Mouse (Mus musculus) heart, embryonic 15.5 days (tissue): ENCODE measurements around the gene Hoxa10. TPM values are rescaled to one million over a fixed set of nuclear protein-coding genes. Genes with fewer than 3 reads are reported as not detected.

Experiments used
- ATAC-seq: fragments of 200-750 bp; cut with Nextera tagmentation; replicated peaks from 2 replicates; pipeline ENCODE4 v1.8.0; 2017; ENCODE audit warnings: low read depth, moderate TSS enrichment; ENCODE audit not compliant: insufficient number of reproducible peaks, insufficient read depth, low FRiP score
- H3K27ac ChIP-seq: fragments of 300-500 bp; sonication (generic); 2 replicates; pipeline ENCODE4 v1.5.1; 2015; ENCODE audit warnings: mild to moderate bottlenecking, inconsistent platforms
- H3K27me3 ChIP-seq: fragments of 300-500 bp; sonication (generic); 2 replicates; pipeline ENCODE4 v1.6.1; 2015; ENCODE audit warnings: inconsistent platforms
- H3K36me3 ChIP-seq: fragments of 300-500 bp; sonication (generic); 2 replicates; pipeline ENCODE4 v1.6.1; 2015; ENCODE audit warnings: mild to moderate bottlenecking, inconsistent platforms
- H3K4me1 ChIP-seq: fragments of 300-500 bp; sonication (generic); replicated peaks from 2 replicates; pipeline ENCODE4 v1.6.1; 2015; ENCODE audit warnings: inconsistent platforms
- H3K4me2 ChIP-seq: fragments of 300-500 bp; sonication (generic); 2 replicates; pipeline ENCODE4 v1.6.1; 2015; ENCODE audit warnings: inconsistent platforms, mild to moderate bottlenecking, moderate library complexity
- H3K4me3 ChIP-seq: fragments of 300-500 bp; sonication (generic); 2 replicates; pipeline ENCODE4 v1.5.1; 2015; ENCODE audit warnings: mild to moderate bottlenecking, inconsistent platforms
- H3K9ac ChIP-seq: fragments of 300-500 bp; sonication (generic); 2 replicates; pipeline ENCODE4 v1.6.1; 2015; ENCODE audit warnings: mild to moderate bottlenecking, inconsistent platforms
- H3K9me3 ChIP-seq: fragments of 300-500 bp; sonication (generic); replicated peaks from 2 replicates; pipeline ENCODE4 v1.6.1; 2016; ENCODE audit warnings: inconsistent platforms
- WGBS: fragments of 180-500 bp; shearing (Covaris S2); methylation state at CpG from one replicate; pipeline ENCODE4 v1.1.7; 2015; ENCODE audit warnings: mixed read lengths; 5-methylcytosine and 5-hydroxymethylcytosine counted together
- polyA plus RNA-seq: library from polyadenylated mRNA; unstranded; fragments of >200 nt; fragmentation: Nextera tagmentation; extraction: Ambion mirVana; gene quantifications from 2 replicates; pipeline ENCODE4 v1.2.1, GENCODE M21; 2015

The Hoxa10 gene
- polyA plus RNA-seq, 1 experiment from 2014 or later: 0.19 TPM

DNA sequence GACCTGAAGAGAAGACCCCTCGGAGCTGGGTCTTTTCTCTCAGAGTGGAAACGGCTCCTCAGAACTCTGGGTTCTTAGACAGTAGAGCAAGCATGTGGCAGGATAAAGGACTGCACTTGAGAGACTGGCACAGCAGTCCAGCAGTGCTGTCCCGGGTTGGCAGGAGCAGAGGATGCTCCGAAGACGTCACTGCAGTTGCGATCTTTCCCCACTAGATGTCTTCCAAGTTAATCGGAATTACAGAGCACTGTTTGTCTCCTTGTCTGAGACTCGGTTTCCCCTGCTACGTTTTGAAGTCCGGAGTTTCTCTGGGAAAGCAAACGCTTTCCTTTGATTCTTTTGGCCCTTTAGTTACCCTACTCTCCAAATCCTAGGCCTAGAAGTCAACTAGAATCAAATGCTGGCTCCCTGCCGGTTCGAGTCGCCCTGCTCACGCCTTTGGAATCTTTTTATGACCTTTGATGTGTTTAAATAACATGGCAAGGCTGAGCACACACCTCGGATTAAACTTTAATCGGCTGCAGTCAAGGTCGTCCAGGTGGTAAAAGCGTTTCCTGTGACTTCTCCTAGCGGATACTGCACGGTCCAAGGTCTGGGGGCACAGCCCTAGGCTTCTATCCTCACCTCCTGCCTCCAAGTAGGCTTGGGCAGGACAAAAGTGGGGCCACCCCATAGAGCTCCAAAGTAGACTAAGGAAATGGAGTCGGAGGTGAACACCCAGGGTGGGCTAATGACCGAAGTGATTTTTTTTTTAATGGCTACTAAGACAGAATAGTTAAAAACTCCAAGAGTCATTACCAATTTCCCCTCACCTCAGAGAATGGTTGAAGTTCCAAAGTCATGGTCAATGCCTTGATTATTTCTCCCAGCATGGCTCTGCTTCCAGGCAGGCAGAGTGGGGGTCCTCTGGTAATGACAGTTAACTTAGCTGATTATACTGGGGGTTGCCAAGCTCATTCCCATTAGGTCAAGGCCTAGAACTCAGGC, 30.1 kb upstream of the Hoxa10 start:
- no peak overlapping the region for H3K4me2 ChIP-seq
- H3K4me3 ChIP-seq: no peak overlapping the region
- H3K27me3 ChIP-seq: peaks cover 97% of the 10 kb centered on the region
- no peaks in the 10 kb centered on the region for H3K9me3 ChIP-seq
- no peak for ATAC-seq
- H3K36me3 ChIP-seq: no peaks in the 10 kb centered on the region
- H3K4me1 ChIP-seq: peaks cover 11% of the 10 kb centered on the region
- no peak overlapping the region for H3K27ac ChIP-seq
- 11% methylated on average over 23 of the region's 23 CpGs for WGBS
- no peak overlapping the region for H3K9ac ChIP-seq

DNA sequence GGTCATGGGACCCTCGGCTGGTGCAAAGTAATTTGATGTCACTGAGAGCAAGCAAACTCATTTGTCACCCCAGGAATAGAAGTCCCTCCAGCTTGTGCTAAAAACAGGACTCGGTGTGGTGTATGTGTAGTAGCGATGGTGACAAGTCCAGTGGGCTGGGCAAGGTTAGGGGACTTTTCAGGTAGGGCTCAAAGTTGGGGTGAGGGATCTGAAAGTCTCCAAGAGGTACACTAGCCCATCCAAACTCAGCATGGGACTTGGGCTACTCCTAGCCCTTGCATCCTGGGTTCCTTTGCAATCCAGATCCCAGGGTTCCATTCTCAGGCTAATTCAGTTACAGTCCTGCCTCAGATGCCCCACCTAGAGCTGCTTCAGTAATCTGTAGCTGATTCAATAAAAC, 28.1 kb upstream of the Hoxa10 start:
- Histone ChIP-seq H3K4me3 (no peak overlapping the region), H3K4me2 (no peak overlapping the region), H3K27ac (no peak overlapping the region), H3K27me3 (peaks cover 97% of the 10 kb centered on the region), H3K9me3 (no peaks in the 10 kb centered on the region), H3K4me1 (peaks cover 6% of the 10 kb centered on the region), H3K9ac (no peak overlapping the region), H3K36me3 (no peaks in the 10 kb centered on the region)
- no peak for ATAC-seq
- WGBS: 7% methylated on average over 3 of the region's 3 CpGs

DNA sequence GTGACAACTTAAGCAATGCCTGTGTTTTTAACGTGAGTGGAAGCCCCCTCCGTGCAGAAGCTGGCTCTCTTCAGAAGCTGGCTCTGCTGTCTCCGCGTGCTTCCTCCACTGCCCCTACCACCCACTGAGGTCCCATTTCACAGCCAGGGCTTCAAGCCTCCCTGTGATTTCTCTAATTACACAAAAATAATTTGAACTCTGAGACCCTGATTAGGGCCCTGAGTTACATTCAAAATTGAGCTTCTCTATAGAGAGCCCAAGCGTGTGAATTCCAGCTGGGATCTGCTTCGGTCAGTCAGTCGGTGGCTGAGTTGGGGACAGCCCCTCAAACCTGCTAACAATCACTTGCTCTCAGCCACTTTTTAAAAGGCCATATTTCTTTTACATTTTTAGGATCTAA, 27.7 kb upstream of the Hoxa10 start:
- H3K27ac ChIP-seq: no peak overlapping the region
- no peak overlapping the region for H3K4me3 ChIP-seq
- peaks cover 97% of the 10 kb centered on the region for H3K27me3 ChIP-seq
- H3K9ac ChIP-seq: no peak overlapping the region
- H3K36me3 ChIP-seq: no peaks in the 10 kb centered on the region
- no peaks in the 10 kb centered on the region for H3K9me3 ChIP-seq
- 8% methylated on average over 7 of the region's 7 CpGs for WGBS
- peaks cover 1% of the 10 kb centered on the region for H3K4me1 ChIP-seq
- ATAC-seq: no peak
- H3K4me2 ChIP-seq: no peak overlapping the region

DNA sequence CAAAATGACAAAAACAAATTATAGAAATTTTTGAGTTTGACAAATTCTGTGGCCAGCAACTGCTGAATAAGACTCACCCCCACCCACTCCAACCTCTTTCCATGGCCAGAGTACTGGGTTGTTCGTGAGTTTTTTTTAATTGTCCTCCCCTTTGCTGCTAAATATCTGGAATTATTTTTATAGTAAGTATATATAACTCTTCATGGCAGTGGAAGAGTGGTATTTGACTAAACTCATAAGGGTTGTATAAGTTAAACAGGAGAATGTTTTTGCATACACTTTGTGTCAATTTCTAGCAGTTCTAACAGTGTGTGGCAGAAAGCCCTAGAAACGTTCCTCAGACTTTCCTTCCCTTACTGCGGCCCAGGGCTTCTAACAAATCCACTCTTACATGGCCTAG, 27.0 kb upstream of the Hoxa10 start:
- Histone ChIP-seq H3K4me2 (no peak overlapping the region), H3K27me3 (peaks cover 97% of the 10 kb centered on the region), H3K9ac (no peak overlapping the region), H3K27ac (no peak overlapping the region), H3K4me1 (0 out of 2 replicates have a peak, but pooled peaks cover 2% of the 10 kb centered on the region), H3K36me3 (no peaks in the 10 kb centered on the region), H3K4me3 (no peak overlapping the region), H3K9me3 (no peaks in the 10 kb centered on the region)
- WGBS: 9% methylated on average over 3 of the region's 3 CpGs
- ATAC-seq: no peak

DNA sequence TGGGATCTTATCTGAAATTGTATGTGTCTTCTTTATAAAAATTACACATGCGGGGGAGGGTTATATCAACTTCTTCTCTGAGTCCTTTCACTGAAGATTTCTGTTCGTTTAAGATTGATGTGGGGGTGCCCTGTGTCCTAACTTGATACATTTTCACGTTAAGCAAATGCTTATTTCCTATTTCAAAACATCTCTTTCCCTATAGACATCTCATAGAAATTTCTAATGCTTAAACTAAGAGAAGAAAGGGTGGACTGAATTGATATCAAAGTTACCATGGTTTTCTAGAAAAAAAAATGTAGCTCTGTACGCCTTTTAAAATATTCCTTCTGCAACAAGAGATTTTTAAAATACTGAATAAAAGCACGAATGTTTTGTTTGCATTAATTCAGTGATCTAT, 26.6 kb upstream of the Hoxa10 start:
- Histone ChIP-seq H3K4me3 (no peak overlapping the region), H3K4me2 (no peak overlapping the region), H3K27ac (no peak overlapping the region), H3K9me3 (no peaks in the 10 kb centered on the region), H3K9ac (no peak overlapping the region), H3K4me1 (0 out of 2 replicates have a peak, but pooled peaks cover 3% of the 10 kb centered on the region), H3K36me3 (no peaks in the 10 kb centered on the region), H3K27me3 (peaks cover 96% of the 10 kb centered on the region)
- 21% methylated on average over 5 of the region's 5 CpGs for whole genome bisulfite sequencing
- no peak for ATAC-seq

DNA sequence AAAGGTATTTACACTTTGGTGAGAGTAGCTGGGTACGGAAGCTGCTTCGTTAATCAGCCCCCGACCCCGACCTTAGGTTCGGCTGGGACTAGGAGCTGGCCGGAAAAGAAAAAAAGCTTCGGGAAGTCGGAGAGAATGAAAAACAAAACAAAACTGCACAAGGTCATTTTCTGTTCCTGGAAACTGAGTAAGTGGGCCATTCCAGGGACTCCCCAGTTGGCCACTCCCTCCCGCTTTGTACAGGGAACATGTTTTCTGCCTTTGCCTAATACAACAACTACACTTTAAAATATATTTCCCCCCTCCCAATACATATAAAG, 26.0 kb upstream of the Hoxa10 start:
- Histone ChIP-seq H3K36me3 (no peaks in the 10 kb centered on the region), H3K27ac (no peak overlapping the region), H3K27me3 (peaks cover 98% of the 10 kb centered on the region), H3K4me1 (0 out of 2 replicates have a peak, but pooled peaks cover 3% of the 10 kb centered on the region), H3K4me3 (no peak overlapping the region), H3K4me2 (no peak overlapping the region), H3K9me3 (no peaks in the 10 kb centered on the region), H3K9ac (no peak overlapping the region)
- 2% methylated on average over 9 of the region's 9 CpGs for WGBS
- no peak for ATAC-seq

DNA sequence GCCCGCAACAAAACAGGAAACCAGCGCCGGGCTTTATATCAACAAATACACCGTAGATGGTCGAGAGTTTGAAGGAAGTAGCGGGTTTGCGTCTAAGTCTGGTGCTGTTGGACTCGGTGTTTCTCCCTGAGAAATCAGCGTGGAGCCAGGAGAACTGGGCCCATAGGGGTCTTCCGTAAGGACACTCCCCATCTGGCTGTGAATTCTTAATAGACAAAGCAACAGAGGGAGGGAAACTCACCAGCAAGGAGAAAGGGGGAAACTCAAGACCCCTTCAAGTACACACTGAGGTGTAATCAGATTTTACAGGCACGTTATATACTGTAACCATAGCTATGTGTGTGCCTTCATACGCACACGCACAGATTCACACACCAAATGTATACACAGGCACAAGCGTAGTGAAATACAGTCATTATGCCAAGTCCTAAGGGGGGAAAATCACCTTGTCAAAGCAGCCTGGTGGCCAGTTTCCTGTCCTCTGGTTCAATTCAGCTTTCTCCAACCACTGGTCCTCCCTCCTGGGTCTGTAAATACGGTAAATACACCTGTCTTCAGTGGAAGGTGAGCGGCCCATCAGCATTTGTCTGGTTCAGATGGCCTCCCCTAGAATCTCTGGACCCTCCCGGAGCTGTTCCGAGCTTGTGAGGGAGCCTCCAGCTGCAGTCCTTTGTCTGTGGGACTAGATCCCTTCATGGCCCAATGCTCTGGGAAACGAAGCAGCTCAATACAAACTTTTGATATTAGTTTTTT, 25.4 kb upstream of the Hoxa10 start:
- Histone ChIP-seq H3K9me3 (no peaks in the 10 kb centered on the region), H3K4me2 (no peak overlapping the region), H3K36me3 (no peaks in the 10 kb centered on the region), H3K4me3 (no peak overlapping the region), H3K4me1 (peaks cover 5% of the 10 kb centered on the region), H3K27ac (no peak overlapping the region), H3K9ac (no peak overlapping the region), H3K27me3 (peaks cover 98% of the 10 kb centered on the region)
- ATAC-seq: no peak
- 3% methylated on average over 19 of the region's 19 CpGs for WGBS

DNA sequence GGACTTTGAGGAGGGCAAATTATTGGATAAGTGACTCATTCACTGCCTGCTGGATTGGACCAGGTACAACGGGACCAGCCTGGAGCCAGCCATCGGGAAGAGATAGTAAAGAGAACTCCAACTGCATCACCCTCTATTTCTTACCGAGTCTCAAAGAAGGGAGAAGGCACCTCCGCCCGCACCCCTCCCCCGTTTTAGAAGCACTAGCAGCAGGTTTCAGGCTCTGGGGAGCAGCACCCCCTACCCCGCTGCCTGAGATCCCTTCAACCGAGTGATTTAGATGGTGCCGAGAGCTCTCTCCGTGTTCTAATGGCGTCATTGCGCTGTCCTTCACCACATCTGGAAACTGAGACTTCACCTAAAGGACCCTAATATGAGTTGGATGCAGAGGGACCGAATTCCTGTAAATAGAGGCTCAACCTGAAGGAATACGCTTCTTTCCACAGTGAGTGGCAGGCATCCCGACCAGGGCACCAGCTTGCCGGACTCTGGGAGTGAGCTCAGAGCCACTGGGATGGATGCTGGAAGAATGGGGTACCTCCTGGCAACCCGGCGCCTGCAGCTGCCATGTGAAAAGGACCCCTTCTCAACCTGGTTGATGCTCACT, 24.8 kb upstream of the Hoxa10 start:
- Histone ChIP-seq H3K9me3 (no peaks in the 10 kb centered on the region), H3K4me3 (no peak overlapping the region), H3K9ac (no peak overlapping the region), H3K36me3 (no peaks in the 10 kb centered on the region), H3K27me3 (peaks cover 98% of the 10 kb centered on the region), H3K4me1 (peaks cover 12% of the 10 kb centered on the region), H3K27ac (no peak overlapping the region), H3K4me2 (no peak overlapping the region)
- 4% methylated on average over 18 of the region's 18 CpGs for WGBS
- ATAC-seq: no peak

DNA sequence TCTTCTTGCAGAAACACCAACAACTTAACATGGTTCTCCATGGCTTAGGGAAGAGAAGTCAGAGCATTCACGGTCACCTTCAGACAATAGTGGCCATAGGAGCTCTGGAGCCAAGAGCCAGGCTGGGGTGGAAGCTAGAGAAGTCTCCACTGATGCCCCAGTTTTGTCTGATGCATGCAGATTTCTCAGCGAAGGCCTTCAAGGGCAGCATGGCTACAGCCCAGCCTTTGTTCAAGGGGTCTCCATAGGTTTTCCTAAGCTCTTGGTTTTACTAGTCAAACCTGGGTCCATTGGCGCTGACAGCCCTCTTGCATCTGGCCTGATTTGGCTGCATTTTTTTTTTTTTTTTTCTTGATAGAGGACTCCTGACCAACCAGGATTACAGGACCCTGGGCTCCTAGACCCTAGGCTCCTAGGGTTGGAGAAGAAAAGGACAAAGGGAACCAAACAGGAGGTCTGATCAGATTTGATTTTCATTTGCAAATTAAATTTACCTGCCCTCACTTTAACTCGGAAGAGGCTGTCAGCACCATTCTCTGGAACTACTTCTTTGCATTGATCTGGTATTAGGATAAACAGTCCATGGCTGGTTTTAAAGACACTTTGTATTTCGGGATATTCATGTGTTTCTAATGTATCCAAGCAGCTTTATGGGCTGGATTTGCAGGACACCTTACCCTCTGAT, 23.6 kb upstream of the Hoxa10 start:
- H3K4me2 ChIP-seq: no peak overlapping the region
- no peak for ATAC-seq
- peaks cover 20% of the 10 kb centered on the region for H3K4me1 ChIP-seq
- no peak overlapping the region for H3K27ac ChIP-seq
- WGBS: 2% methylated on average over 5 of the region's 5 CpGs
- H3K4me3 ChIP-seq: no peak overlapping the region
- H3K9me3 ChIP-seq: no peaks in the 10 kb centered on the region
- H3K36me3 ChIP-seq: no peaks in the 10 kb centered on the region
- H3K27me3 ChIP-seq: peaks cover 96% of the 10 kb centered on the region
- H3K9ac ChIP-seq: no peak overlapping the region

DNA sequence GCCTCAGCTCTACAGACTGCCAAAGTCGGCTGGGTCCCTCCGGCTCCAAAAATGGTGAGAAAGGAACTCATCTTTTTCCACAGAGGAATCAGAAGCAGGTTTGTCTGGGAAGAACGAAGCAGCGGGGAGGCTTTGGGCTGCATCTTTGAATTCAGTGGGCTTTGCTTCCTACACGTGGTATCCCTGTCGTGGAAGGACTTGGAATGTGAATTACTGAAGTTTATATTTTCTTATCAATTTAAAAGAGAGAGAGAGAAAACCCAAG, 22.6 kb upstream of the Hoxa10 start:
- WGBS: 6% methylated on average over 6 of the region's 6 CpGs
- H3K4me2 ChIP-seq: no peak overlapping the region
- peaks cover 96% of the 10 kb centered on the region for H3K27me3 ChIP-seq
- ATAC-seq: no peak
- no peaks in the 10 kb centered on the region for H3K9me3 ChIP-seq
- H3K4me1 ChIP-seq: peaks cover 20% of the 10 kb centered on the region
- no peak overlapping the region for H3K9ac ChIP-seq
- no peak overlapping the region for H3K4me3 ChIP-seq
- H3K27ac ChIP-seq: no peak overlapping the region
- H3K36me3 ChIP-seq: no peaks in the 10 kb centered on the region
